Mouse (Mus musculus): ENCODE data around the gene Rpl7l1.
"Not testable (repeated sequence)": the region's sequence is repeated elsewhere in the genome, so short reads cannot be mapped to it uniquely, and the experiment has no call there.

Gene Rpl7l1

GRCm38 (mm10) chr17:46775070-46775469, 7.4 kb downstream of the Rpl7l1 start:
- DNase-seq, result no peak

- no peak for DNase-seq
Measured at GRCm38 (mm10) chr17:46774131-46774472, 8.4 kb downstream of the Rpl7l1 start.

GRCm38 (mm10) chr17:46773278-46774130, 9.0 kb downstream of the Rpl7l1 start:
- no peak for DNase-seq

- DNase-seq, result peak; percentile 84 to 92
Measured at GRCm38 (mm10) chr17:46772404-46773277, 9.8 kb downstream of the Rpl7l1 start, which contains the start of gene 2310039H08Rik. Gene 2310039H08Rik, plus strand, starts transcription at chr17:46772635.

- DNase-seq, result no peak
Measured at GRCm38 (mm10) chr17:46772038-46772403, 10.5 kb downstream of the Rpl7l1 start.

- DNase-seq, result no peak
Measured at GRCm38 (mm10) chr17:46771616-46772015, 10.9 kb downstream of the Rpl7l1 start.

GRCm38 (mm10) chr17:46771025-46771424, 11.4 kb downstream of the Rpl7l1 start:
- DNase-seq, result no peak

- no peak for DNase-seq
Measured at GRCm38 (mm10) chr17:46770546-46770945, 11.9 kb downstream of the Rpl7l1 start.

- DNase-seq, result peak; percentile 41 to 78
Measured at GRCm38 (mm10) chr17:46767868-46768267, 14.6 kb downstream of the Rpl7l1 start.

- DNase-seq, result not testable (repeated sequence)
Measured at GRCm38 (mm10) chr17:46764916-46765315, 17.6 kb downstream of the Rpl7l1 start.

- no peak for DNase-seq
Measured at GRCm38 (mm10) chr17:46763544-46763943, 18.9 kb downstream of the Rpl7l1 start, which contains the start of gene Ptcra. Gene Ptcra, minus strand, starts transcription at chr17:46763712.

- DNase-seq, result no peak
Measured at GRCm38 (mm10) chr17:46758753-46759152, 23.7 kb downstream of the Rpl7l1 start.

- peak; percentile 98 to 100 for DNase-seq
Measured at GRCm38 (mm10) chr17:46751794-46752556, 30.5 kb downstream of the Rpl7l1 start, which contains the start of gene Cnpy3. Gene Cnpy3, minus strand, starts transcription at chr17:46752214.

GRCm38 (mm10) chr17:46751056-46751793, 31.2 kb downstream of the Rpl7l1 start:
- DNase-seq, result peak in 1 of 2 experiments; percentile 28

- DNase-seq, result no peak
Measured at GRCm38 (mm10) chr17:46750580-46750979, 31.9 kb downstream of the Rpl7l1 start.

- DNase-seq, result no peak
Measured at GRCm38 (mm10) chr17:46749282-46749681, 33.2 kb downstream of the Rpl7l1 start.

- no peak for DNase-seq
Measured at GRCm38 (mm10) chr17:46747806-46748205, 34.7 kb downstream of the Rpl7l1 start.

- DNase-seq, result no peak
Measured at GRCm38 (mm10) chr17:46747234-46747633, 35.2 kb downstream of the Rpl7l1 start.

GRCm38 (mm10) chr17:46745506-46745905, 37.0 kb downstream of the Rpl7l1 start:
- no peak for DNase-seq

- DNase-seq, result peak in 1 of 2 experiments; percentile 59
Measured at GRCm38 (mm10) chr17:46742986-46743385, 39.5 kb downstream of the Rpl7l1 start.

- no peak for DNase-seq
Measured at GRCm38 (mm10) chr17:46741305-46741704, 41.2 kb downstream of the Rpl7l1 start.

GRCm38 (mm10) chr17:46736160-46736559, 46.3 kb downstream of the Rpl7l1 start:
- DNase-seq, result peak in 1 of 2 experiments; percentile 37
